Mouse (Mus musculus) ES-Bruce4 (cell line): ENCODE results near the gene Ldhb. TPM values are rescaled to one million over a fixed set of nuclear protein-coding genes. Genes with fewer than 3 reads are reported as not detected.
A peak's percentile ranks its signal among the peaks of the same experiment; 100 is the strongest.

Source experiments
- H3K27ac ChIP-seq: 2 replicates; pipeline ENCODE4 v1.5.1; 2012; ENCODE audit warnings: low read length, inconsistent platforms; ENCODE audit not compliant: insufficient read depth
- H3K27me3 ChIP-seq: 2 replicates; pipeline ENCODE4 v1.6.1; 2012; ENCODE audit warnings: mild to moderate bottlenecking, low read length, inconsistent platforms; ENCODE audit not compliant: control insufficient read depth, poor library complexity, insufficient read depth, severe bottlenecking
- H3K36me3 ChIP-seq: 2 replicates; pipeline ENCODE4 v1.6.1; 2012; ENCODE audit warnings: inconsistent platforms, mild to moderate bottlenecking, low read length, moderate library complexity; ENCODE audit not compliant: control insufficient read depth, poor library complexity, insufficient read depth, severe bottlenecking
- H3K4me1 ChIP-seq: one replicate; pipeline ENCODE4 v1.8.1; 2011; ENCODE audit warnings: low read length; ENCODE audit not compliant: control insufficient read depth, insufficient read depth
- H3K4me3 ChIP-seq: 2 replicates; pipeline ENCODE4 v1.5.1; 2011; ENCODE audit warnings: low read depth, mild to moderate bottlenecking, low read length
- H3K9ac ChIP-seq: 2 replicates; pipeline ENCODE4 v1.6.1; 2012; ENCODE audit warnings: low read depth, mild to moderate bottlenecking, inconsistent platforms; ENCODE audit not compliant: poor library complexity, severe bottlenecking
- H3K9me3 ChIP-seq: replicated peaks from 2 replicates; pipeline ENCODE4 v1.6.1; 2012; ENCODE audit warnings: mild to moderate bottlenecking, low read length, inconsistent platforms; ENCODE audit not compliant: control insufficient read depth, poor library complexity, insufficient read depth, severe bottlenecking
- CTCF ChIP-seq: IDR thresholded peaks from one replicate; pipeline ENCODE4 v1.8.1; 2011; ENCODE audit warnings: low read depth, low read length
- EP300 ChIP-seq: IDR thresholded peaks from 2 replicates; pipeline ENCODE4 v1.6.1; 2011; ENCODE audit warnings: low read depth, low read length; ENCODE audit not compliant: insufficient read depth
- POLR2A ChIP-seq: IDR thresholded peaks from one replicate; pipeline ENCODE4 v1.8.1; 2011; ENCODE audit warnings: low read length; ENCODE audit not compliant: insufficient read depth
- polyA plus RNA-seq: library from polyadenylated mRNA; stranded (reverse); fragments of >200 nt; gene quantifications from 2 replicates; pipeline ENCODE4 v1.2.4, GENCODE M21; 2011; ENCODE audit warnings: low read depth; ENCODE audit not compliant: missing spikeins, insufficient read depth, insufficient read length

Ldhb gene
- polyA plus RNA-seq, 1 experiment = 669 TPM

DNA sequence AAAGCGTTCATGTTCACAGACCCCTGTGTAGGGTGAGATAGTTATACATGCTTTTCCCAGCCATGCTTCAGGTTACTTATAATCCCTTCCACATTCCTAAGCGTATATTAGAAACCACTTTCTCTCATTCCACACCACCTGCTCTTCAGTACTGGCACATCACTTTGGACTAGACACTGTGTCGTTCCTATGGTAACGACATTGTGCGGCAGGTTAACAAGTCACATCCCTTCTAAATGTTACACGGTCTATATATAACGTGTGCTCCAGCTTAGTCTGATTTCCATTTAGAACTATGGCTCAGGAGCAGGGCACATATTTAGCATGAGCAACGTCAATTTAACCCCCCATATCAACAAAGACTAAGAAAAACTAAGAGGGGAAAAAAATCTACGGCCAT, 20.1 kb downstream of the Ldhb start:
- TF ChIP-seq EP300 = no peak
- no peak for TF ChIP-seq CTCF
- no peak for TF ChIP-seq POLR2A
- Histone ChIP-seq H3K27ac (no peak overlapping the region), H3K9ac (no peak overlapping the region), H3K36me3 (peaks cover 36% of the 10 kb centered on the region), H3K4me3 (no peak overlapping the region), H3K27me3 (no peaks in the 10 kb centered on the region), H3K4me1 (no peaks in the 10 kb centered on the region), H3K9me3 (peaks cover 20% of the 10 kb centered on the region)

GRCm38 (mm10) chr6:142485478-142486123, 22.2 kb downstream of the Ldhb start:
- TF ChIP-seq EP300 (no peak), POLR2A (no peak), CTCF (no peak)
- peaks cover 25% of the 10 kb centered on the region for H3K36me3 ChIP-seq

GRCm38 (mm10) chr6:142477239-142477638, 30.5 kb downstream of the Ldhb start:
- H3K4me1 ChIP-seq = no peaks in the 10 kb centered on the region
- no peaks in the 10 kb centered on the region for H3K36me3 ChIP-seq
- H3K9me3 ChIP-seq = no peaks in the 10 kb centered on the region
- no peak overlapping the region for H3K27ac ChIP-seq
- H3K4me3 ChIP-seq = no peak overlapping the region
- TF ChIP-seq POLR2A (no peak), CTCF (no peak), EP300 (no peak)
- H3K9ac ChIP-seq = no peak overlapping the region
- no peaks in the 10 kb centered on the region for H3K27me3 ChIP-seq

More at GRCm38 (mm10) chr6:142485478-142486123, 22.2 kb downstream of the Ldhb start:
- H3K4me3 ChIP-seq = no peak overlapping the region
- no peak overlapping the region for H3K9ac ChIP-seq
- no peak overlapping the region for H3K27ac ChIP-seq
- H3K27me3 ChIP-seq = no peaks in the 10 kb centered on the region
- H3K9me3 ChIP-seq = peaks cover 20% of the 10 kb centered on the region
- H3K4me1 ChIP-seq = no peaks in the 10 kb centered on the region

GRCm38 (mm10) chr6:142472801-142473203, 35.0 kb downstream of the Ldhb start, which contains the start of gene Gys2:
Gene Gys2 (minus strand): TSS chr6:142473109.
- Histone ChIP-seq H3K36me3 (no peaks in the 10 kb centered on the region), H3K9ac (no peak within 1 kb of the TSS), H3K9me3 (no peaks in the 10 kb centered on the region)

GRCm38 (mm10) chr6:142471141-142471540, 36.6 kb downstream of the Ldhb start:
- no peak overlapping the region for H3K4me3 ChIP-seq
- no peak for TF ChIP-seq POLR2A
- TF ChIP-seq CTCF = no peak
- no peak for TF ChIP-seq EP300
- H3K9ac ChIP-seq = no peak overlapping the region
- H3K4me1 ChIP-seq = no peaks in the 10 kb centered on the region
- no peaks in the 10 kb centered on the region for H3K27me3 ChIP-seq
- H3K9me3 ChIP-seq = no peaks in the 10 kb centered on the region
- H3K27ac ChIP-seq = no peak overlapping the region
- H3K36me3 ChIP-seq = no peaks in the 10 kb centered on the region

More at GRCm38 (mm10) chr6:142472801-142473203, 35.0 kb downstream of the Ldhb start, which contains the start of gene Gys2:
- H3K4me3 ChIP-seq = no peak within 1 kb of the TSS
- H3K4me1 ChIP-seq = no peaks in the 10 kb centered on the region
- H3K27me3 ChIP-seq = no peaks in the 10 kb centered on the region
- TF ChIP-seq EP300 (no peak), POLR2A (no peak), CTCF (no peak)
- no peak within 1 kb of the TSS for H3K27ac ChIP-seq

GRCm38 (mm10) chr6:142469602-142470001, 38.2 kb downstream of the Ldhb start:
- Histone ChIP-seq H3K36me3 (no peaks in the 10 kb centered on the region), H3K4me1 (no peaks in the 10 kb centered on the region), H3K27ac (no peak overlapping the region), H3K4me3 (no peak overlapping the region), H3K9ac (no peak overlapping the region), H3K9me3 (no peaks in the 10 kb centered on the region), H3K27me3 (no peaks in the 10 kb centered on the region)
- peak; percentile 1 for TF ChIP-seq CTCF
- no peak for TF ChIP-seq EP300
- TF ChIP-seq POLR2A = no peak
